Mouse (Mus musculus) E14TG2a.4 (cell line): Measurements from ENCODE around the gene Nr6a1.

Source experiments
- CTCF ChIP-seq: conservative IDR thresholded peaks from 2 replicates; pipeline ENCODE4 v1.5.1; 2014; ENCODE audit warnings: low read length
- NANOG ChIP-seq: IDR thresholded peaks from 2 replicates; pipeline ENCODE4 v1.6.1; 2014; ENCODE audit warnings: borderline replicate concordance, low read length, mixed read lengths
- POU5F1 ChIP-seq: IDR thresholded peaks from 2 replicates; pipeline ENCODE4 v1.6.1; 2014; ENCODE audit warnings: low read length, borderline replicate concordance

GRCm38 (mm10) chr2:38826189-38826588 lies 101.3 kb downstream of the Nr6a1 start:
- TF ChIP-seq POU5F1, result no peak
- no peak for TF ChIP-seq CTCF
- TF ChIP-seq NANOG, result no peak
